Mouse (Mus musculus) neural tube, postnatal 0 days (tissue): ENCODE data around the gene Bcl11a. TPM values are rescaled to one million over a fixed set of nuclear protein-coding genes. Genes with fewer than 3 reads are reported as not detected.

Source experiments
- polyA plus RNA-seq: library from polyadenylated mRNA; unstranded; fragments of >200 nt; fragmentation: Nextera tagmentation; extraction: Ambion mirVana; gene quantifications from 2 replicates; pipeline ENCODE4 v1.2.1, GENCODE M21; 2015

The Bcl11a gene
- polyA plus RNA-seq = 79.2 and 83.5 TPM in 2 replicates

GRCm38 (mm10) chr11:24077795-24078705 lies at the start of gene Bcl11a:
Gene Bcl11a, plus strand, starts transcription at chr11:24078056.

GRCm38 (mm10) chr11:24074634-24075104 lies 3.2 kb upstream of the Bcl11a start, which contains the start of gene A830031A19Rik:
Gene A830031A19Rik, minus strand, starts transcription at chr11:24075054.

Other genes starting within 250 kb of the Bcl11a start
- 9.3 and 10.3 TPM in 2 replicates for gene Papolg, start 182.8 kb upstream of the Bcl11a start, polyA plus RNA-seq
- gene A830031A19Rik, start 3.0 kb upstream of the Bcl11a start, polyA plus RNA-seq = 0.32 and 0.49 TPM in 2 replicates